Mouse (Mus musculus): Measurements from ENCODE around the gene Ttc22. TPM values are rescaled to one million over a fixed set of nuclear protein-coding genes. Genes with fewer than 3 reads are reported as not detected.
A peak's percentile ranks its signal among the peaks of the same experiment; 100 is the strongest.

Gene Ttc22
- polyA plus RNA-seq, 1 experiment from 2014 or later = 0.40 TPM

GRCm38 (mm10) chr4:106643483-106644217, 21.4 kb downstream of the Ttc22 start:
- H3K4me3 ChIP-seq = no peak overlapping the region
- 53% methylated on average over 8 of the region's 8 CpGs for WGBS
- H3K36me3 ChIP-seq = no peaks in the 10 kb centered on the region
- no peak overlapping the region for H3K27ac ChIP-seq (replicated peaks)
- H3K4me2 ChIP-seq (replicated peaks) = no peak overlapping the region
- no peak overlapping the region for H3K9ac ChIP-seq (replicated peaks)
- 0 out of 2 replicates have a peak, but pooled peaks cover 6% of the 10 kb centered on the region for H3K4me1 ChIP-seq
- H3K9me3 ChIP-seq = no peaks in the 10 kb centered on the region
- H3K27me3 ChIP-seq = peaks cover 33% of the 10 kb centered on the region
- ATAC-seq (ENCODE audit: low FRiP score, low read depth) = no peak

DNA sequence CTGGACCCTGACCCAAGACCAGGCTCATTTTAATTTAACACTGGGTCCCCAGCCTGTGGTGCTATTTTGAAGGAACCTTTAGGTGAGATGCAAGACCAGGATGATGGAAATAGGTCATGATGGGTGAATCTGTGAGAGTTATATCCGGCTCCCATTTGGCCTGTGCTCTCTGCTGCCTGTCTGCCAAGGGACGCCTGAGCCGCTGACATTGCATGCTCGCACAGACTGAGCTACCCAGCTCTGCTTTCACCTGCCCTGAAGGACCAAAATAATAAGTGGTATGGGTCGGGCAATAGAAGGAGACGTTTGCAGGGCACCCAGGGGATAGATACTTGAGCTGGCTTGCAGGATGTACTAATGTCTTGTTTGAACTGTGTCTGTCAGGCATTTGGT, 22.0 kb downstream of the Ttc22 start:
- Histone ChIP-seq H3K27me3 (peaks cover 38% of the 10 kb centered on the region), H3K4me2 (replicated peaks) (no peak overlapping the region), H3K27ac (replicated peaks) (no peak overlapping the region), H3K36me3 (no peaks in the 10 kb centered on the region), H3K4me1 (0 out of 2 replicates have a peak, but pooled peaks cover 6% of the 10 kb centered on the region), H3K4me3 (no peak overlapping the region), H3K9me3 (no peaks in the 10 kb centered on the region), H3K9ac (replicated peaks) (no peak overlapping the region)
- ATAC-seq (ENCODE audit: low FRiP score, low read depth) = no peak
- 79% methylated on average over 6 of the region's 6 CpGs for WGBS

DNA sequence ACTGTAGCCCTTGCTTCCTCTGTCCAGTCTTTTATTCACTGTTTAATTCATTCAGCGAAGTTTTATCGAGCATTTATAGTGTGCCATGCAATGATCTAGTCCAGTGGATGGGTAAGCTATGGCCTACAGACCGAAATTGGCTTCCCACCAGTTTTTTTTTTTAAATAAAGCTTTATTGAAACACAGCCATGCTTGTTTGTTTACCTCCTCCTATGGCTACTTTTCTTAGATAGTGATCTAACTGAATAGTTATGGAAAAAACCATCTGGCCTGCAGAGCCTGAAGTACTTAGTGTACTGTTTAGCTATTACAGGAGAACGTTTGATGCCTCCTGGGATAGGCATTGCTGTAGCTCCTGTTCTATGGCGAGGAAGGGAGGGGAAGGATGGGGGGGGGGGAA, 23.6 kb downstream of the Ttc22 start:
- no peaks in the 10 kb centered on the region for H3K36me3 ChIP-seq
- peaks cover 42% of the 10 kb centered on the region for H3K27me3 ChIP-seq
- H3K9ac ChIP-seq (replicated peaks) = no peak overlapping the region
- no peak overlapping the region for H3K4me2 ChIP-seq (replicated peaks)
- no peaks in the 10 kb centered on the region for H3K9me3 ChIP-seq
- H3K4me1 ChIP-seq = 0 out of 2 replicates have a peak, but pooled peaks cover 6% of the 10 kb centered on the region
- H3K4me3 ChIP-seq = no peak overlapping the region
- H3K27ac ChIP-seq (replicated peaks) = no peak overlapping the region
- ATAC-seq (ENCODE audit: low FRiP score, low read depth) = no peak
- WGBS = 78% methylated on average over 5 of the region's 5 CpGs

DNA sequence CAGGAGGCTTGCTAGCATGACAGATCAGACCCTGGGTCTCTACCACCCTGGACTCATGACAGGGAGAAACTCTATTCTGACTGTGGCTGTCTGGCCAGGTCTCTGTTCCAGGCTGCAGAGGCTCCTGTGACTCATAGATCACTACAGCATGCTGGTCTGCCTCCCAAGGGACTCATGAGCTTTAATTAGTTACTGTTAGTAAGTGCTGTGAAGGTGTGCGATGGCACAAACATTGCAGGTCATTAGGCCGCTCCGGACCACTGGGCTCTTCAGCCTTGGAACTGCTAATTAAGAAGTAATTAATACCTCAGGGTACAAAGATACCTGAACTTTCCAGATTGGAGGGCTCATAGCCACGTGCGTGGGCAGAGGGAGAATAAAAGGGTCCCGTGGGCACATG, 24.9 kb downstream of the Ttc22 start:
- 87% methylated on average over 6 of the region's 6 CpGs for WGBS
- peaks cover 14% of the 10 kb centered on the region for H3K4me1 ChIP-seq
- H3K36me3 ChIP-seq = no peaks in the 10 kb centered on the region
- H3K4me3 ChIP-seq = no peak overlapping the region
- H3K27me3 ChIP-seq = peaks cover 39% of the 10 kb centered on the region
- no peak for ATAC-seq (ENCODE audit: low FRiP score, low read depth)
- H3K4me2 ChIP-seq (replicated peaks) = no peak overlapping the region
- H3K27ac ChIP-seq (replicated peaks) = no peak overlapping the region
- H3K9ac ChIP-seq (replicated peaks) = no peak overlapping the region
- no peaks in the 10 kb centered on the region for H3K9me3 ChIP-seq

GRCm38 (mm10) chr4:106650833-106651527, 28.7 kb downstream of the Ttc22 start, which contains the start of gene Pars2:
TSS of gene Pars2 (plus strand) at chr4:106651069.
- WGBS = 3% methylated on average over 40 of the region's 40 CpGs
- H3K9me3 ChIP-seq = no peaks in the 10 kb centered on the region
- peak within 1 kb of the TSS; percentile 92 for H3K4me2 ChIP-seq (replicated peaks)
- peak within 1 kb of the TSS; percentile 83 for H3K9ac ChIP-seq (replicated peaks)
- peak within 1 kb of the TSS; percentile 74 for H3K4me3 ChIP-seq
- peak within 1 kb of the TSS; percentile 69 for H3K27ac ChIP-seq (replicated peaks)
- peaks cover 26% of the 10 kb centered on the region for H3K36me3 ChIP-seq
- H3K27me3 ChIP-seq = peaks cover 34% of the 10 kb centered on the region
- peaks cover 8% of the 10 kb centered on the region for H3K4me1 ChIP-seq
- peak; percentile 98 for ATAC-seq (ENCODE audit: low FRiP score, low read depth)

DNA sequence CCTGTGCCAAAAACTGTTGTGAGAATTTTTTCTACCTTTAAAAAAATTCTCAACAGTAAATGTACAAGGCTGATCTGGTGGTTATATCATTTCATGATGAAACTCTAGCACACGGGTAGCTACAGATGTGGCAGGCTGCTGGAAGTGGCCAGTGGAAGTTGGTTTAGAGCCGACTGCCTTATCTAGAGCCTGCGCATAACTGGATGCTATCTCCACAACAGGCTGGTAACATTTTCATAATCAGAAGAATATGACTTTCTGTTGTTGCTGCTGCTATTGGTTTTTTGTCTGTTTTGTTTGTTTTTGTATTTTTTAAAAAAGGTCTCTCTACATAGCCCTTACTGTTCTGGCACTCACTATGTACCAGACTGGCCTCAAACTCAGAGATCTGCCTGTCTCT, 30.3 kb downstream of the Ttc22 start:
- Histone ChIP-seq H3K4me1 (peaks cover 8% of the 10 kb centered on the region), H3K9me3 (no peaks in the 10 kb centered on the region), H3K4me2 (replicated peaks) (no peak overlapping the region), H3K27ac (replicated peaks) (no peak overlapping the region), H3K27me3 (peaks cover 19% of the 10 kb centered on the region), H3K9ac (replicated peaks) (no peak overlapping the region), H3K4me3 (no peak overlapping the region), H3K36me3 (peaks cover 35% of the 10 kb centered on the region)
- ATAC-seq (ENCODE audit: low FRiP score, low read depth) = no peak
- 97% methylated on average over 3 of the region's 3 CpGs for WGBS

DNA sequence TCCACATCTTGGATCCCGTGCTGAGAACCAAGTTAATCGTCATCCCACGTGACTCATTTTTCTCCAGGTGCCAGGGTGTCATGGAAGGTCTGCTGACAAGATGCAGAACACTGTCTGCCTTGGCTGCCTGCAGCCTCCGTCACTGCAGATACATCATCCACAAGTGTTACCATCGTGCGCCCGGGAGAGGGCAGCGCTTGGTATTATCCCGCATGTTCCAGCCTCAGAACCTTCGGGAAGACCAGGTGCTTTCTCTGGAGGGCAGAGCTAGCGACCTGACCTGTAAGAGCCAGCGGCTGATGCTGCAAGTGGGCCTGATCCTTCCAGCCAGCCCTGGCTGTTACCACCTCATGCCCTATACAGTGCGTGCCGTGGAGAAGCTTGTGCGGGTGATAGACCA, 30.8 kb downstream of the Ttc22 start:
- Histone ChIP-seq H3K4me1 (peaks cover 8% of the 10 kb centered on the region), H3K27ac (replicated peaks) (no peak overlapping the region), H3K4me2 (replicated peaks) (no peak overlapping the region), H3K36me3 (peaks cover 36% of the 10 kb centered on the region), H3K9ac (replicated peaks) (no peak overlapping the region), H3K27me3 (peaks cover 14% of the 10 kb centered on the region), H3K4me3 (no peak overlapping the region), H3K9me3 (no peaks in the 10 kb centered on the region)
- ATAC-seq (ENCODE audit: low FRiP score, low read depth) = no peak
- WGBS = 95% methylated on average over 15 of the region's 15 CpGs

GRCm38 (mm10) chr4:106655681-106656080, 33.4 kb downstream of the Ttc22 start:
- Histone ChIP-seq H3K27ac (replicated peaks) (no peak overlapping the region), H3K9me3 (no peaks in the 10 kb centered on the region), H3K4me3 (no peak overlapping the region), H3K4me2 (replicated peaks) (no peak overlapping the region), H3K4me1 (peaks cover 8% of the 10 kb centered on the region), H3K27me3 (no peaks in the 10 kb centered on the region), H3K36me3 (peaks cover 50% of the 10 kb centered on the region), H3K9ac (replicated peaks) (no peak overlapping the region)
- ATAC-seq (ENCODE audit: low FRiP score, low read depth) = no peak
- 92% methylated on average over 10 of the region's 10 CpGs for whole genome bisulfite sequencing

DNA sequence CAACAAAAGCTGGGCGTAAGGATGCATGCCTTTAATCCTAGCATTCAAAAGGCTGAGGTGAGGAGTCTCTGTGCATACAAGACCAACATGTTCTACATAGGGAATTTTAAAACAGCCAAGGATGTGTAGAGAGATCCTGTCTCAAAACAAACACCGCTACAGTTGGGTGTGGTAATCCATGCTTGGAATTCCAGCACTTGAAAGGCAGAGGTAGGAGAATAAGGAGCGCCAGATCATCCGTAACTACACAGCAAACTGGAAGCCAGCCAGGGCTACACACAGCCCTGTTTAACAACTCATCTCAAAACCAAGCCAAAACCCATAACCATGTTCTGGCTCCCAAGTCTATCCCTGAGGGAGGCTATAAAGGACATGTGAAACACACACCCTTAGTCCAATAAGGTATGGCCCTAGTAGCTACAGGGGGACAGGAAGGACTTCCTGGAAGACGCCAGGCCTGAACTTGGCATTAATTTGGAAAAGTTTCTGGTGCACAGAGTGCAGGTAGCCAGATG, 41.8 kb downstream of the Ttc22 start:
- no peaks in the 10 kb centered on the region for H3K4me1 ChIP-seq
- no peak for ATAC-seq (ENCODE audit: low FRiP score, low read depth)
- H3K4me2 ChIP-seq (replicated peaks) = no peak overlapping the region
- WGBS = 89% methylated on average over 5 of the region's 5 CpGs
- H3K4me3 ChIP-seq = no peak overlapping the region
- no peaks in the 10 kb centered on the region for H3K27me3 ChIP-seq
- no peak overlapping the region for H3K9ac ChIP-seq (replicated peaks)
- H3K27ac ChIP-seq (replicated peaks) = no peak overlapping the region
- H3K9me3 ChIP-seq = no peaks in the 10 kb centered on the region
- peaks cover 92% of the 10 kb centered on the region for H3K36me3 ChIP-seq

DNA sequence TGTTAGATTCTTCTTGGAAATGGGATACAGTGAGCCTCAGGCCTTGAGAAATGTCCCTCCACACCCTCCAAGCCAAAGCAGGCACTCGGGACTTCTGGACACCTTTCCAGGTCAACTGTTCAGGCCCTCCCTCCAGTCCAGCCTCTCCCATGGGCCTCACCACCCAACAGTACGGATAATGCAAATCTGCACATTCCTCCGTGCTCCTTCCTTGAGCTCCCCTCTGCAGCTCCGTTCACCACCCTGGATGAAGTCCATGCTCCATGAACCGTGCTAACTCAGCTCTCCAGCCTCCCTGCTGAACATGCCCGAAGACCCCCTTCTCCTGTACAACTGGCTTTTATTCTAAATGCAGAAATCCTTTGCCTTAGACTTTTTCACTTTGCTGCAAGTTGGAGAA, 42.5 kb downstream of the Ttc22 start:
- no peak overlapping the region for H3K9ac ChIP-seq (replicated peaks)
- H3K4me1 ChIP-seq = no peaks in the 10 kb centered on the region
- H3K4me3 ChIP-seq = no peak overlapping the region
- H3K36me3 ChIP-seq = peaks cover 95% of the 10 kb centered on the region
- no peak overlapping the region for H3K4me2 ChIP-seq (replicated peaks)
- H3K9me3 ChIP-seq = no peaks in the 10 kb centered on the region
- ATAC-seq (ENCODE audit: low FRiP score, low read depth) = no peak
- no peaks in the 10 kb centered on the region for H3K27me3 ChIP-seq
- WGBS = 91% methylated on average over 6 of the region's 6 CpGs
- H3K27ac ChIP-seq (replicated peaks) = no peak overlapping the region

GRCm38 (mm10) chr4:106665269-106665668, 43.0 kb downstream of the Ttc22 start:
- H3K27ac ChIP-seq (replicated peaks) = no peak overlapping the region
- H3K36me3 ChIP-seq = peaks cover 95% of the 10 kb centered on the region
- WGBS = 98% methylated on average over 2 of the region's 2 CpGs
- no peaks in the 10 kb centered on the region for H3K27me3 ChIP-seq
- H3K9me3 ChIP-seq = no peaks in the 10 kb centered on the region
- no peak overlapping the region for H3K4me2 ChIP-seq (replicated peaks)
- H3K9ac ChIP-seq (replicated peaks) = no peak overlapping the region
- no peak overlapping the region for H3K4me3 ChIP-seq
- no peak for ATAC-seq (ENCODE audit: low FRiP score, low read depth)
- H3K4me1 ChIP-seq = no peaks in the 10 kb centered on the region

DNA sequence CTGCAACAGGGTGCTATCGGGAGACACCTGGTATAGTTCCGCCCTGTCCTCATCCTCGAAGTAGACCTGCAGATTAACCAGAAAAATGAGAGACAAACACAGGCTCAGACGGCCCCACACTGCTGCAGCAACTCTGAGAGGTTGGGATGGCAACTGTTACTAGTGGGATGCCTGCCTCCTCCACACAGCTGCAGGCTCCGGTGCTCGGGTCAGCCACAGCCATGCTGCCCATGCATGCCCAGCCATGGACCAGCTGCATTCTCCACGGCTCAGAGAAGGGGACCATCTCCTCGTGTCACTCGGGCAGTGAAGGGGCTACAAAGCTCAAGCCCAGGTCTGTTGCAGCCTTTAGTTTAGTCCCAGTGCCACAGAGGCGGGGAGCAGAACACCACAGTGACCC, 43.4 kb downstream of the Ttc22 start:
- H3K4me1 ChIP-seq = no peaks in the 10 kb centered on the region
- no peak overlapping the region for H3K4me2 ChIP-seq (replicated peaks)
- no peak overlapping the region for H3K27ac ChIP-seq (replicated peaks)
- ATAC-seq (ENCODE audit: low FRiP score, low read depth) = no peak
- WGBS = 89% methylated on average over 10 of the region's 10 CpGs
- H3K36me3 ChIP-seq = peaks cover 96% of the 10 kb centered on the region
- H3K4me3 ChIP-seq = no peak overlapping the region
- H3K9me3 ChIP-seq = no peaks in the 10 kb centered on the region
- no peak overlapping the region for H3K9ac ChIP-seq (replicated peaks)
- no peaks in the 10 kb centered on the region for H3K27me3 ChIP-seq
